ENCODE assay signal across 18 mouse cellular contexts in the genomic region with DNA sequence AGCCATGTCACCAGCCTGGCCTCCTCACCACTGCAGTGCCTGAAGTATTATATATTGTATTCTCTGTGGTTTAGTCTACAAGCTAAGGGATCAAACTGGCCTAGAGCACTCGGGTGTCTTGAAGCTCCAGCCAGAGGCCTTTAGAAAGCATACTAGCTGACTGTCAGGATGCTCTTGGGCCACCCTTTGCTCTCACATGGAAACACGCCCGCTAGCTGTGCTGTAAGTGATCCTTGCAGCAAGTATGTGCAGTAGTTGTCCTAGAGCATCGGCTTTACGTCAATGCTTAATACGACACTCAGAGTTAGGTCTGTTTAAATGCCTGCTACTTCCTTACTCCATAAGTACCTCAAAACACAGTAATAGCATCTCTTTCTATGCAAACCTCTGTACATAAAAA.
DNase-seq lines count a peak whose midpoint lies in the region; TF ChIP-seq lines count a peak whose summit lies in the region.
"Had no signal": no experiment of that assay in that cellular context is flagged by ENCODE, and none has a peak within 500 bp of the region (broad histone marks: within the 10 kb centered on the region; RNA-seq: fewer than 3 reads in every experiment).

No protein-coding gene starts in this region.

- DNase-seq in gastrocnemius, adult 18-20 months (ENCODE audit: low spot score), result peak; percentile 61
- no peak for DNase-seq in gastrocnemius, postnatal 36 days
- DNase-seq in layer of hippocampus, adult 2 months (ENCODE audit: low spot score in 2 of 2), result no peak
- no peak for DNase-seq in layer of hippocampus, postnatal 14 days (ENCODE audit: low spot score in 2 of 2)
- peak; percentile 53 for DNase-seq in skeletal muscle tissue, adult 2 months (ENCODE audit: low read depth, low spot score)
- no peak for DNase-seq in thymus, postnatal 25 days
- DNase-seq: adrenal gland, adult 2 months; adrenal gland, postnatal 10 days; adrenal gland, postnatal 25 days; B cell, adult 2 months; cerebellum, adult 11-12 months; cerebellum, adult 2 months; cerebellum, adult 9-10 months; cerebellum, postnatal 10 days; cerebellum, postnatal 25 days had no signal

- no peak overlapping the region for H3K4me3 ChIP-seq in layer of hippocampus, adult 2 months
- H3K4me3 ChIP-seq: embryonic facial prominence, embryonic 10.5 days; embryonic facial prominence, embryonic 12.5 days; forebrain, embryonic 13.5 days had no signal

- intact Hi-C loops in gastrocnemius, postnatal 36 days (cut with DNase I), result no loop called here

- no peak for TF ChIP-seq CTCF in layer of hippocampus, adult 2 months (conservative IDR thresholded peaks at IDR 0.05)

- peak overlapping the region; percentile 37; the same call in 1 of the 2 replicates for H3K27ac ChIP-seq in layer of hippocampus, adult 2 months
- H3K27ac ChIP-seq: embryonic facial prominence, embryonic 10.5 days; embryonic facial prominence, embryonic 12.5 days; forebrain, embryonic 13.5 days had no signal

Comparison
In these comparisons a context has a peak if more than half of its experiments do, and no peak if none do; other contexts are left out.
1. DNase-seq: peak in gastrocnemius, adult 18-20 months (single experiment) and skeletal muscle tissue, adult 2 months (single experiment); none in gastrocnemius, postnatal 36 days (0 of 2), layer of hippocampus, adult 2 months (0 of 2), layer of hippocampus, postnatal 14 days (0 of 2) and thymus, postnatal 25 days (single experiment).